Mouse (Mus musculus) retina, postnatal 1 day (tissue): Measurements from ENCODE around the gene Bmp4.
A peak's percentile ranks its signal among the peaks of the same experiment; 100 is the strongest.

ENCODE experiments used
- DNase-seq: peaks from one replicate; pipeline ENCODE4 v3.0.0-alpha.2; 2012

Bmp4 gene

GRCm38 (mm10) chr14:46385701-46386477 is 4.6 kb downstream of the Bmp4 start:
- peak; percentile 46 for DNase-seq

GRCm38 (mm10) chr14:46384946-46385691 is 5.3 kb downstream of the Bmp4 start:
- DNase-seq, result no peak

DNA sequence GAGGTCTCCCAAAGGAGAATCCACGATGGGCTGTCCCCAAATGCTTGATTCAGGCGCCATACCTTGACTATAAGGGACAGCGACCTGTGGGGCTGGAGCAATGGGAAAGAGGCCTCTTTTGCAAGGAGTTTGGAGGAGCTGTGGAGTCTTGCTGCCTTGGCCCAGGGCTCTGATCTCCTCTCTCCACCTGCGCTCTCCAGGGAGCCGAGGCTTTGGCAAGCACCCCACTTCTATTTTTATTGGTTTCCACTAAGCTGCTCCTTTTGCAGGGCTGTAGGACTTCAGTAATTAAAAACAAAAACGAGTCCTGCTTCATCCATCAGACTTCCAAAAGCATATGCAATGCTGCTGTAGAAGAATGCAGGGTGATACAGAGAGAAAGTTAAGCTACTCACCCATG is 9.0 kb downstream of the Bmp4 start:
- DNase-seq, result no peak

- DNase-seq, result peak; percentile 59
Measured at GRCm38 (mm10) chr14:46380286-46380721, 10.2 kb downstream of the Bmp4 start.

GRCm38 (mm10) chr14:46379285-46379684 is 11.2 kb downstream of the Bmp4 start, which contains the start of gene Gm15217:
Gene Gm15217 (plus strand): TSS chr14:46379414.
- no peak for DNase-seq

GRCm38 (mm10) chr14:46375796-46376195 is 14.7 kb downstream of the Bmp4 start:
- no peak for DNase-seq

DNA sequence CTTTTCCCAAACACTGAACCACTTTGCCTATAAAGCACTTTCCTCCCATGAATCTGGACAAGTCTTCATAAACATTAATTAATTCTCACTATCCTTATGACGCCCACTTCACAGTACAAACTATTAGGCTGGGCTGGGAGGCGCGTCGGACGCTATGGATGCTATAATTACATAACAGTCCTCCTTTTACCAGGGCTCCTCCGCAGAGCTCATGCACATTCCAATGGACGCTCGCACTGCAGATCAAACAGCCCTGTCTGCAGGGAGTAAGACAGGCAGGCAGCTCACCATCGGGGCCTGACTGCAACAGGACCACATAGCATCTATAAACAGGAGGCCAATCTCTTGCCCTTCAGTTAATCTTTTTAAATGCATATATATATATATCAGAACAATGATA is 18.0 kb downstream of the Bmp4 start:
- DNase-seq, result no peak

- no peak for DNase-seq
Measured at GRCm38 (mm10) chr14:46363209-46363608, 27.3 kb downstream of the Bmp4 start.

DNA sequence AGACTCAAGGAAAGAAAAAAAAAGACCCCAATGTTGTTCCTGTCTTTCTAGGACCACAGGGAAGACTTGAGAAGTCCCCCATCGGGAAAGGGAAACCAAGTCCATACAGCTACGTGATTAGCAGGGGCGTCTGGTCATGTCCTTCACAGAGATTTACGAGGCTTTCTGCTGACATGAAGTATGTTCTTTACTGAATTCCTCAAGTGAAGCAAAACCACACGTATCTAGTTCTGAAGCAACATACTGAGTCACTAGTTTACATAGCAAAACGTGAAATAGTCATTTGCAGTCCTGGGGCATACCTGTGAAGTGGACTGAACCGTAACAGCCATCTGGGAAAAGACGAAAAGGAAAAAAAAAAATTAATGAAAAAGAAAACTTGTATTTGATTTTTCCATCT is 32.8 kb downstream of the Bmp4 start:
- DNase-seq, result no peak

DNA sequence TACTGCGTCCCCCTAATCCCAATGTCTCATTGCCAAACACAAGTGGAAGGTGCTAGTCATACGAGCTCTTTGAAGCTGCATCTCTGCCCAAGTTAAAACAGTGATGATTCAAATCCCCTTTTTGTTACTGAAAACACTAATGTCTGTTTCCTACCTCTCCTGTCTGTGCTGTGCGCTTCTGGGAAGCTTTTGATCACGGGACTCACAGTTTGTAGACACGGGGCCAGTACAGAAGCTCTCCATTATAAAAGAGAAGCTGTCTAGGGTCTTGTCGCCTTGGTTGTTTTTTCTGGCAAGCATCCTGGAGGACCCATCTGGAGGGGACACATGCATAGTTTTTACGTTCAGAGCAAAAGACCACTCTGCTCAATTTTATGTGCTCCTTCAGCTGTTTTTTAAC is 33.2 kb downstream of the Bmp4 start:
- no peak for DNase-seq

- DNase-seq, result no peak
Measured at GRCm38 (mm10) chr14:46344750-46345149, 45.7 kb downstream of the Bmp4 start.

DNA sequence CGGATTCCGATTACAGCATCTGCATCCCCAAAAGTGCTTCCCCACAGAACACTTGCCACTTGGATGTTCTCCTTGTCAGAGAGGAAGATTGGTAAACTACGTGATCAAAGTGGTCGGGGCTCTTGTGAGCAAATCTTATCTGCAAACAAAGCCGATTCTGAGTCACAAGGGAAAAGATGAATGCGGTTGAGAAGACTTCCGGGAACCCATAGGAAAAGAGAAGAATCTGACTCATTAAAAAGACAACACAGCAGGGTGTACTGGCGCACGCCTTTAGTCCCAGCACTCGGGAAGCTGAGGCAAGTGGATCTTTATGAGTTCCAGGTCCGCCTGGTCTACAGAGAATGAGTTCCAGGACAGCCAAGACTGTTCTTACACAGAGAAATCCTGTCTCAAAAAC is 51.7 kb downstream of the Bmp4 start:
- no peak for DNase-seq
